Comparison of ENCODE assay signal across 16 mouse cellular contexts in the genomic region with DNA sequence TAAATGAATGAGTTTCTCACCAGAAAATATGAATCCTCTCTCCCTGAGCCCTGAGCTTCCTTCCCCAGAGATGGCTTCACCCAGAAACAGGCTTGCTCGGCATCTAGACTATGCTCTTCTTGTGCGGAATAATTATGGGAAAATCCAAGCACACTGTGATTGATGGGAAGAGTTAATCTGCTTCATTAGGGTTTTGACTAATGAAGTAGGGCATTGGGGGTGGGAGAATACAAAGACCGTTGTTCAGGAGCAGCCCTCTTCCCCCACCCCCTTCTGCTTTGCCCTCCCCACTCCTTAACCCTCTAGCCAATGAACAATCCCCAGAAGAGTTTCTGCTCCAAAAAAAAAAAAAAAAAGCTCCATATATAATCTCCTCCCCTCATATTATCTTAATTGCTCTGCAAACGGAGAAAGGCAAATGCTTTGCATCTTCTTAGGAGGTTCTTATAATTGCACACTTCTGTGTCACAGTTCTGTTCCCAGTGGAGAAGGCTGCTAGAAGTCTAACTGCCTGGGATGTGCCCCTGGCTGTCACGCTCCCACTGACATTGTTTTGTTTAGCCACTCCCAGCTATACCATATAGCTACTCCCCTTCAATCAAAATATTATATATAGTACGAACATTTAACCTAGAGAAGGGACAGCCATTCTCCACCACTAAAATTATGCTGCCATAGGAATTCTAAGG. TPM values are rescaled to one million over a fixed set of nuclear protein-coding genes. Genes with fewer than 3 reads are reported as not detected.
DNase-seq lines count a peak whose midpoint lies in the region; ATAC-seq and TF ChIP-seq lines count a peak whose summit lies in the region.
"Had no signal": no experiment of that assay in that cellular context is flagged by ENCODE, and none has a peak within 500 bp of the region (broad histone marks: within the 10 kb centered on the region; RNA-seq: fewer than 3 reads in every experiment).

No protein-coding gene starts in this region.

- ATAC-seq in forebrain, embryonic 14.5 days, result peak; percentile 85
- ATAC-seq in midbrain, embryonic 13.5 days, result peak; percentile 78
- ATAC-seq: intestine, embryonic 16.5 days had no signal

- TF ChIP-seq CTCF in testis, adult 2 months (IDR thresholded peaks at IDR 0.05; ENCODE audit: control insufficient read depth, insufficient read depth, insufficient replicate concordance, low read depth, low read length), result no peak

- no peaks in the 10 kb centered on the region for H3K4me1 ChIP-seq in testis, adult 2 months (ENCODE audit: control insufficient read depth, insufficient read depth, low read length)
- peaks cover 11% of the 10 kb centered on the region for H3K4me1 ChIP-seq in forebrain, embryonic 14.5 days (ENCODE audit: control insufficient read depth, insufficient read depth, low read length)
- H3K4me1 ChIP-seq in midbrain, embryonic 13.5 days (replicated peaks), result peaks cover 18% of the 10 kb centered on the region
- H3K4me1 ChIP-seq: limb, embryonic 15.5 days had no signal

- no peak overlapping the region for H3K27ac ChIP-seq in testis, adult 2 months (ENCODE audit: control insufficient read depth, insufficient read depth, low read depth, low read length)
- H3K27ac ChIP-seq in forebrain, embryonic 14.5 days (ENCODE audit: low read depth, low read length), result 0 out of 2 replicates have a peak overlapping the region, but pooled peaks have one; percentile 21
- peak overlapping the region; percentile 54 for H3K27ac ChIP-seq in midbrain, embryonic 13.5 days
- H3K27ac ChIP-seq: limb, embryonic 15.5 days; lung, embryonic 15.5 days had no signal

- no peak for DNase-seq in testis, postnatal 10 days (ENCODE audit: low spot score)
- peak; percentile 71 for DNase-seq in forebrain, embryonic 14.5 days (ENCODE audit: low spot score)
- no peak for DNase-seq in gastrocnemius, postnatal 36 days
- no peak for DNase-seq in lung, postnatal 4 days
- DNase-seq in B cell, adult 2 months, result no peak
- DNase-seq: adrenal gland, postnatal 25 days; cerebellum, adult 11 months; gastrocnemius, postnatal 25 days; kidney, postnatal 14 days; thymus, postnatal 4 days had no signal

- H3K9me3 ChIP-seq in forebrain, embryonic 14.5 days (replicated peaks; ENCODE audit: control insufficient read depth, low read length), result no peaks in the 10 kb centered on the region
- H3K9me3 ChIP-seq in midbrain, embryonic 13.5 days, result no peaks in the 10 kb centered on the region
- H3K9me3 ChIP-seq: limb, embryonic 15.5 days; lung, embryonic 15.5 days had no signal

- H3K36me3 ChIP-seq in testis, adult 2 months (ENCODE audit: control insufficient read depth, insufficient read depth, low read length), result no peaks in the 10 kb centered on the region
- no peaks in the 10 kb centered on the region for H3K36me3 ChIP-seq in forebrain, embryonic 14.5 days (ENCODE audit: control insufficient read depth, insufficient read depth, low read length)
- no peaks in the 10 kb centered on the region for H3K36me3 ChIP-seq in midbrain, embryonic 13.5 days
- H3K36me3 ChIP-seq: lung, embryonic 15.5 days had no signal

- intact Hi-C loops in gastrocnemius, postnatal 36 days (cut with DNase I), result no loop called here

- 15% methylated on average over 6 of the region's 6 CpGs for WGBS in forebrain, embryonic 14.5 days
- 53% methylated on average over 6 of the region's 6 CpGs for WGBS in midbrain, embryonic 13.5 days

- H3K4me3 ChIP-seq in testis, adult 2 months (ENCODE audit: control insufficient read depth, low read depth, low read length), result peak overlapping the region; percentile 66
- H3K4me3 ChIP-seq in forebrain, embryonic 14.5 days (ENCODE audit: low read depth, low read length), result no peak overlapping the region
- no peak overlapping the region for H3K4me3 ChIP-seq in midbrain, embryonic 13.5 days (replicated peaks)
- H3K4me3 ChIP-seq: limb, embryonic 15.5 days; lung, embryonic 15.5 days had no signal

- no peaks in the 10 kb centered on the region for H3K27me3 ChIP-seq in testis, adult 2 months (ENCODE audit: control insufficient read depth, insufficient read depth, low read length)
- H3K27me3 ChIP-seq in forebrain, embryonic 14.5 days (replicated peaks; ENCODE audit: control insufficient read depth, insufficient read depth, low read length), result no peaks in the 10 kb centered on the region
- H3K27me3 ChIP-seq in midbrain, embryonic 13.5 days, result no peaks in the 10 kb centered on the region
- H3K27me3 ChIP-seq: CH12.LX; limb, embryonic 15.5 days; lung, embryonic 15.5 days had no signal

- TF ChIP-seq POLR2A in testis, adult 2 months (IDR thresholded peaks at IDR 0.05; ENCODE audit: control insufficient read depth, low read depth, low read length), result no peak

- no peak overlapping the region for H3K9ac ChIP-seq in forebrain, embryonic 14.5 days (ENCODE audit: low read length)
- H3K9ac ChIP-seq in midbrain, embryonic 13.5 days (replicated peaks), result no peak overlapping the region
- H3K9ac ChIP-seq: limb, embryonic 15.5 days; lung, embryonic 15.5 days had no signal

- no peak overlapping the region for H3K4me2 ChIP-seq in forebrain, embryonic 14.5 days (ENCODE audit: low read length)
- H3K4me2 ChIP-seq in midbrain, embryonic 13.5 days (replicated peaks), result no peak overlapping the region
- H3K4me2 ChIP-seq: limb, embryonic 15.5 days; lung, embryonic 15.5 days had no signal

RNA-seq across cellular contexts. Expression of gene Mfap3l, which starts 24.9 kb away (rescaled TPM):
- polyA plus RNA-seq in testis, adult 2 months (2012; rRNA removed), result 179 and 210 TPM in 2 replicates
- polyA plus RNA-seq in forebrain, embryonic 14.5 days (2014; fragmentation: Nextera tagmentation; extraction: Ambion mirVana), result 0.74 and 1.4 TPM in 2 replicates
- 0.86 and 1.1 TPM in 2 replicates for polyA plus RNA-seq in midbrain, embryonic 13.5 days (2015; fragmentation: Nextera tagmentation; extraction: Ambion mirVana)
- total RNA-seq in gastrocnemius, postnatal 36 days (2021), result 1 to 10 TPM; 3.6 to 3.7 TPM

Comparison
In these comparisons a context has a peak if more than half of its experiments do, and no peak if none do; other contexts are left out.
1. RNA of gene Mfap3l, which starts 24.9 kb away (polyA plus RNA-seq): 179 to 210 TPM in testis, adult 2 months; 0.86 to 1.1 TPM in midbrain, embryonic 13.5 days and 0.74 to 1.4 TPM in forebrain, embryonic 14.5 days; every median in the first group is over 10 times any median in the second.